Mouse (Mus musculus) CD8-positive naive resting alpha-beta T cell, adult 2 months (primary cell): Measurements from ENCODE around the gene Prr7.

Experiments used
- DNase-seq, 2 experiments: peaks; one replicate each; pipeline ENCODE4 v3.0.0; 2022; ENCODE audit warnings: low read depth in 2 of 2, low spot score in 2 of 2

Prr7 gene

DNA sequence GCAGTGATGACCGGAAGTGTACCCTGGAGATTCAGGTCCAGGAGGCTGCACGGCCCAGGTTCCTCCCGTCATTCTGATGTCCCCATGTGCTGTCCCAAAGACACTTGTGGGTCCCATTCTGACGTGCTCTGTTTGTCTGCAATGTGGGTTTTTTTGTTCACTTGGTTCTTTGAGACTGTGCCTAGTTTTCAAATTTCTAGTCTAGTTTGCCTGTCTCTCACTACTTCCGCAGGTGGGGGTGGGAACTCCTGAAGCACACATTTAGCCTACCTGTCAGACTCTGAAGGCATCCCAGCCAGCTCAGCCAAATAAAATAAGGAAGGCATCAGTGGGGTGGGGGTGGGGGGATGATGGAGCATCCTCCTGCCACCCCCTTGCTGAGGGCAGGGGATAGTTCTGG is 15.9 kb upstream of the Prr7 start:
- no peak for DNase-seq

DNA sequence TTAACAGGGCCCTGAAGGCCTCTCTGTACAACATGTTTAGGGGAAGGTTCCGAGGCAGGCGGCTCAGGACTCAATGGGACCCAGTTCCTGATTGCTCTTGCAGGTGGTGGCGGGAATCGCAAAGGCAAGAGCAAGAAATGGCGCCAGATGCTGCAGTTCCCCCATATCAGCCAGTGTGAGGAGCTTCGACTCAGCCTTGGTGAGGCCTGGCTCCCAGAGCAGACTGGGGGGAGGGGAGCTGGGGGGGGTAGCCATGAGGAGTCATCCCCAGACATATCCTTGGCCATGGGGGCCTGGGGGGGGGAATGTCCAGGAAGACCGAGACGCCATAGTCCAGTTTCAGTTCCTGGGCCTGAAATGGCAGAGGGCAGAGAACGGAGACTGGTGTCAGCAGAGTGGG is 14.9 kb upstream of the Prr7 start:
- DNase-seq = no peak

DNA sequence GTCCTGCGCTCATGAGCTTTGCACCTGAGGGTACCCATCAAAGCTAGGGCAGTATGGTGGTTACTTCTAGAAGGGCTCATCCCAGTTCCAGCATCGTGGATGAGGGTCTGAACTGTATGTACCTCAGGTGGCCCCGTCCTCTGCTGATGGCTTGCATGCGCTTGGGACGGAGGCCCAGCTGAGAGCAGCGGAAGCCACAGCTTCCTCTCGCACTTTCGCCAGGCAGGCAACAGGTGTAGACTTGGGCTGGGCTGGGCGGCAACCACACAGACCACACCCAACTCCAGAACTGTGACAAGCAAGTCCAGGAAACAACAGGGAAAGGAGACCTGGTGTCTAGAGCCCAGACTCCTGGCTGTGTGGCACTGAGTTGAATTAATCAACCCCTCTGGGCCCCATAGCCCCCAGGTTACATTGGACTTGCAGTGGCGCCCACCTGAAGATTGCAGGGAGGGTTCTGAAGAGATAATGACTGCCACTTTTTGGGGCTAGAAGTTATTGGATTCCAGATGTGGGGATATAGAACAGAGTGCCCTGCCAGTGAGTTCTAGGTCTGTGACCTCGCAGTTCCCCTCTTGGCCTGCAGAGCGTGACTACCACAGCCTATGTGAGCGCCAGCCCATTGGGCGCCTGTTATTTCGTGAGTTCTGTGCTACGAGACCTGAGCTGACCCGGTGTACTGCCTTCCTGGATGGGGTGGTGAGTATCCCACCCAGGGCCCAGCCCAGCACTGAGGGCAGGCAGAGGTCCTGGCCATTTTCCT is 14.2 kb upstream of the Prr7 start:
- DNase-seq = no peak

DNA sequence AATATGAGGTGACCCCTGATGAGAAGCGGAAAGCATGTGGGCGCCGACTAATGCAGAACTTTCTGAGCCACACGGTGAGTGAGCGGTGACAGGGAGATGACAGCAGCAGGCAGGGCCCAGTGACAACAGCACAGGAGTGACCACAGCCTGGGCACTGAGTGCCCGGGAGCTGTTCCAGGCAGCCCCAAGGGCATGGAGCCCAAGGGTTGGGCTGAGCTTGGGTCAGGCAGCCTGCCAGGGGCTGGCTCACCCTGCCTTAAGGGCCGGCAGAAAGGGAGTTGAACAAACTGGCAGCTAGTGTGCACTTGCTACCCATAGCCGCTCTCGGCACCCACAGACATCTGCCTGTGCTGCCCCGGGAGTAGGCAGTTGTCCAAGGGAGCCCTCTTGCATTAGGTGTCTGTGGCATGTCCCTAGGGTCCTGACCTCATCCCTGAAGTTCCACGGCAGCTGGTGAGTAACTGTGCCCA is 13.5 kb upstream of the Prr7 start:
- no peak for DNase-seq

DNA sequence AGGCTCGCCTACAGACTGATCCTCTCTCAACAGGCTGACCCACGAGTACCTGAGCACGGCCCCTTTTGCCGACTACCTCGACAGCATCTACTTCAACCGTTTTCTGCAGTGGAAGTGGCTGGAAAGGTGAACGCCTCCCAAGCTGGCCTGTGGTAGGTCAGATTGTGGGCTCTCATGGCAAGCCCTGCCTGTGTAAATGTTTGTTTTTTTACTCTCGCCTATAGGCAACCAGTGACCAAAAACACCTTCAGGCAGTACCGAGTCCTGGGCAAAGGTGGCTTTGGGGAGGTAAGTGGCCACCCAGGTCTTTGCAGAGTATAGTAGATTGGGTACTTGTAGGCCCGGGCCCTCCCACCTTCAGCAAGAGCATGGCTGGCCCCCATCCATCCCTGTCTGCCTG is 12.8 kb upstream of the Prr7 start:
- DNase-seq = no peak

DNA sequence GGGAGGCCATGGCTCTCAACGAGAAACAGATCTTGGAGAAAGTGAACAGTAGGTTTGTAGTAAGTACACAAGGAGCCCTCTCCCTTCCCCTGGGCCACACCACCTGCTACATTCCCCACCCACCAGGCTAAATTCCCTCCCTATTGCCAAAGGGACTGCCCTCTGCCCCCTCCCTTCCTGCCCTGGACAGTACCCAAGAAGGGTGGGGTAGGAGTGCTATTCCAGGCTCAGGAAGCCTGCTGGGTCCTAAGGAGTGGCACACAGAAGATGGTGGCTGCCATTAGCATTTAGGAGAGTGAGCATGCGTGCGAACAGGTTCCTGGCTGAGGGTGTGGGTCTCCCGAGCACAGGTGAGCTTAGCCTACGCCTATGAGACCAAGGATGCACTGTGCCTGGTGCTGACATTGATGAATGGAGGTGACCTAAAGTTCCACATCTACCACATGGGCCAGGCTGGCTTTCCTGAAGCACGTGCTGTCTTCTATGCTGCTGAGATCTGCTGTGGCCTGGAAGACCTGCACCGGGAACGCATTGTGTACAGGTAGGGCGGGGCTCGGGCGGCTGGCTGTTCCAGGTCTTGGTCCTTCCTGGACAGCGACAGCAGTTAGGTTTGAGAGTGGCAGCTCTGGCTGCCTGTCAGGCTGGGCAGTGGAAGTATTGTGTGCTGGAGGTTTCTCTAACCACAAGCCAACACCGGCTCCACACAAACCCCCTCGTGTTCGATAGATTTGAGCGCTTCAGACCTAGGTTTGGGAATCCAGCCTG is 12.1 kb upstream of the Prr7 start:
- no peak for DNase-seq

DNA sequence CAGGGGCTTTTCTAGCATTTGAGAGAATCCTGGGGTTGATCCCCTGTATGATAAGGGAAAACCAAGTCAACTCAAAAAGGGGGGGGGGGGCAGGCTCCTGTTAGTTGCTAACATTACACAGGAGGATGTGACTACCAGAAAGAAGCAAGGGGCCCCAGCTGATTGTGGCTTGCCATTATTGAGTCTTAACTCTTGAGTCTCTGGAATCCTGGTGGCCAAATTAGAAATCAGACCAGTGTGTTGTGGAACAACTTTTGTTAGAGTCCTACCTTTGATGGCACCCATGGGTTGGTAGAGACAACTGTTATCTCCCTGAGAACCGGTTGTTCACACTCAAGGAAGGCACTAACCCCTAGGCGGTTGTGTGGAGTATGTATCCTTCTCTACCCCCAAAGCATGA is 1.1 kb upstream of the Prr7 start:
- DNase-seq = no peak

DNA sequence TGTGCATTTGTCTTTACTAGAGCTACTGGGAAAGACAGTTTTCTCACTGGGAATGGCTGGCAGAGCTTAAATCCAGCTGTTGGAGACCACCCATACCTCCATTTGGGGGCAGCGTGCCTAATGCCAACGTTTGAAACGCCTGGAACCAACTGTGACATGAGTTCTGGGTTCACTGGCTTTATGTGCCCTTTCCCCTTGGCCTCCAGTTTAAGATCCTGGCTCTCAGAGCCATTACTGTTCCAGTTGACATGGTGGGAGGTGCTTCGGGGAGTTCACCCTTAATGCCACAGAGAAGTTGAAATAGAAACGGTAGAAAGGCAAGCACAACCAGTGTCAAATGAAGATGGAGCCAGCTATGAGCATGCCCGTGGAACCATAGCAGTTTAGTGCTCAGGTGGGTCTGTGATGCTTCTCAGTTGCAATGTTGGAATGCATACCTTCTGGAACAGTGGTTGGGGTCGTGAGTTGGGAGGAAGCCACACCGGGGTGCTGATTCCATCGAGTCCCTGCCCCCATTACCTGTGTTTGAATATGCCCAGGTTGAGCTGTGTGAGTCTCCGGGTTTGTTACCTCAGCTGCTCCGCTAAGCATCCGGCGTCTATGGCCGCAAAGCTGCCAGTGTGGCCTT is 554 bp upstream of the Prr7 start:
- DNase-seq = peak in 1 of 2 experiments; percentile 61

DNA sequence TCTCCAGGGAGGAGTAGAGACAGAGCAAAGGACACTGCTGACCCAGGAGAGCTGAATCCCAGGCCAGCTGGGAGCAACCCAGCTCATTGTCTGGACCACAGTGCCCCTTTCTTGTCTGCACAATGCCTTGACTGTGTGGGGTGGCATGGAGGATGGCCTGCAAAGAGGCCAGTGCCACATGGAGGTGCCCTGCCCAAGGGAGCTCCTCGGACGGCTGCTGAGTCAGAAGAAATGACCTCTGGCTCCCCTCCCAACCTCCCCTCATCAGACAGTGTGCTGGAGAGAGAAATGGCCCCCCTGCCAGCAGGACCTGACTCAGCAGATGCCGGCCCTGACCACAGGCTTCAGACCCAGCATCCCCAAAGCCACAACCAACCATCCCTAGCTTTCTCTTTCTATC is 1.1 kb downstream of the Prr7 start:
- no peak for DNase-seq

DNA sequence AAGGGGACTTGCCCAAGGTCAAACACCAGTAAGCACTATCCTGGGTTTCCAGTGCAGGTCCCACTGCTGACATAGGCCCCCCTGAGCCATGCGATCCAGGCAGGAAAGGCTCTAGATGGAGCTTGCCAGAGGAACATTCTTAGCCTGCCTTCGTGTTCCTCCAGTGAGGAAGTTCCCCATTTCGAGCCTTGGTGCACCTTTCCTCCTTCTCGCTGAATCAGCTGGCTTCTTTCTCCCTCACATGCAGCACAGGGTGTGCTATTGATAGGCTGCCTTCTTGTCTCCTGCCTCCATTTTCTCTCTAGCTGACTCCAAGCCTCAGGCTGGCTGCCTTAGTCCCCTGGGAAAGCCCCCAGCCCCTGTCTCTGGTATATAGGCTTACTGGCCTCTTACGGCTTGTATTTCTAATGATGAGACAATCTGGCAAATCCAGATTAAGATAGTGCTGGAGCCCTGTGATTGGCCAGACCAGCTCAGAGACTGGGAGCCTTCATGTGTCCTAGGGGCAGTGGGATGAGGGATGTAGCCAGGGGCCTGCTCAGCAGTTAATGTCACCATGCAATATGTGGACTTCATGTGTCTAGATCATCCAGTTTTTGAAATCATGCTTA is 1.9 kb downstream of the Prr7 start:
- no peak for DNase-seq

DNA sequence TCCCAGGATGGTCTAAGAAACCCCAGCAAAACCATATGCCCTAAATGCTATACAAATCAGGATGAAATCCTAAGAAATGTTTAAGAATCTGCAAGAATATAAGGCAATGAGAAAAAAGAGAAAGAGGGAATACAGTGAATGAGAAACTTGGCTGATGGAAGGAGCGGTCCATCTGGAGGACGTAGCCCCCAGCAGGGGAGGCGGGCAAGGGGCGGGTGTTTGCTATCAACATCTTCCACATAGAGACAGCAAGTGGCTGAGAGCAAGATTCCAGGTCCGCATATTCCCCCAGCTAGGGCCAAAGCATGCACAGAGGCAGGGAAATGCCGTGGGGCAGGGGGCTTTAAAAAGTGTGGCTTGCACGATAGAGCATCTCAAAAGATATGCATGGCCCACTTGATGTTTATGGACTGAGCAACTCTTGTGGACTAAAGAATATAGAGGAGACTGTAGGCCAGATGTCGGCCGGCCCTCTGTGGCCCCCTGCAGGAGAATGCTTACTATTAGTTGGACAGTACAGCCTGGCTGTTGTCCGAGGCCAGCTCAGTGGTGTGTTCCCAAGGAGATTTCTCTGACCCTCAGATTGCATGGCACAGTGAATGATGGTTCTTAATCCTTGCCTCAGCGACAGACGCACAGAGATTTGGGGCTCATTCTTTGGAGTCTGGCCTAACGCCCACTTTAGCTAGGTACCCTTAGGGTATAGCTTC is 4.9 kb downstream of the Prr7 start:
- no peak for DNase-seq

DNA sequence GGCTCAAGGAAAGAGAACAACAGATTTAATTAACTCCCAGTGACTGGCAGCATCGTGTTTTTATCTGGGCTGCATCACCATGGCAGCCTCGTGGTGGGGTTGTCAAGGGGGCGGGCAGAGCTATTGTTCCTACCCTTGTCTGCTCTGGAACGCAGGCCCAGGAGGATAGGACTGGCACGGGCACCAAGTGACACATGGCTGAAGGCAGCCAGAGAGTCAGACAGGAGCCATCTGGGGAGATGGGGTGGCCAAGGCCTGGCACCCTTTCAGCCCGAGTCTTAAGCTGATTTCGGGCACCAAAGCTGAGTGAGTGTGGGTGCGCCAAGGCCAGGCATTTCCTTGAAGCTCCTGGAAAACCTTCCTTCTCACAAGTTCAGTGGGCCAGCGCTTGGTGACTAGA is 6.3 kb downstream of the Prr7 start:
- no peak for DNase-seq

DNA sequence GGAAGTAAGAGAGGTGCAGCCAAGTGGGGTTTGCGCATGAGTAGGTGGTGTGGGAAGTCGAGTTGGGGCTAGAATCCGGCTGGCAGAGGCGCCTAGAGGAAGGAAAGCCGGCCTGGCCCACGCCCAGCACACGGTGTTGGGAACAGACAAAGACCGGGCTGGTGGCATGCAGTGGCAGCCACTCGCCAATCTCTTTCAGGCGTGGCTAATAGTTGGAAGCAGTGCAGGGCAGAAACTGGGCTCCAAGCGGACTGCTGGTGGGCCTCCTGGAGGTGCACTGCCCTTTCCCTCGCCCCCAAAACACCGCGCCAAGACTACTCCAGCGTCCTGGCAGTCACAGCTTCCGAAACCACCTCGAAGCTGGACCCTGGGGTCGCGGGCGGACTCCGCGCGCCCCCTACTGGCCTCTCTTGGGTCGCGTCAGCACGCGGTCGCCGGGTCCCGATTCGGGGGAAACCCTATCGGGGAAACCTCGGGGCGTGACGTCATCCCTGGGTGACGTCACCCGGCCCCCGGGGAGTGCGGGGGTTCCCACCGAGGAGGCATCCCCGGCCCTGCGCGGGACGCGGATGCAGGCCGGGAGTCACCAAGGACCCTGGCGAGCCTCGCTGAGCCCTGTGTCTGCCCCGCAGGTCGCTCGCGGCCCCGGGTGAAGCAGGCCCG is 7.2 kb downstream of the Prr7 start:
- DNase-seq = peak; percentile 89 to 90

DNA sequence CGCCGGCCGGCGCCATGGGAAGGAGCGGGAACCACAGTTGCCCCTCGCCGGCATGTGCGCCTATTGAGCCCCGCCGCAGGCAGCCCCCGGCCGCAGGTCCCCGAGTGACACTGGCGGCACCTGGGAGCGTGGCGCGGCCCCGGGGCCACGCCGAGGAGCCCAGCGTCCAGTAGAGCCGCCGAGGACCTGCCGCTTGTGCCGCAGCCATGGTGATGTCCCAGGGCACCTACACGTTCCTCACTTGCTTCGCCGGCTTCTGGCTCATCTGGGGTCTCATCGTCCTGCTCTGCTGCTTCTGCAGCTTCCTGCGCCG is 7.7 kb downstream of the Prr7 start:
- peak in 1 of 2 experiments; percentile 42 for DNase-seq

DNA sequence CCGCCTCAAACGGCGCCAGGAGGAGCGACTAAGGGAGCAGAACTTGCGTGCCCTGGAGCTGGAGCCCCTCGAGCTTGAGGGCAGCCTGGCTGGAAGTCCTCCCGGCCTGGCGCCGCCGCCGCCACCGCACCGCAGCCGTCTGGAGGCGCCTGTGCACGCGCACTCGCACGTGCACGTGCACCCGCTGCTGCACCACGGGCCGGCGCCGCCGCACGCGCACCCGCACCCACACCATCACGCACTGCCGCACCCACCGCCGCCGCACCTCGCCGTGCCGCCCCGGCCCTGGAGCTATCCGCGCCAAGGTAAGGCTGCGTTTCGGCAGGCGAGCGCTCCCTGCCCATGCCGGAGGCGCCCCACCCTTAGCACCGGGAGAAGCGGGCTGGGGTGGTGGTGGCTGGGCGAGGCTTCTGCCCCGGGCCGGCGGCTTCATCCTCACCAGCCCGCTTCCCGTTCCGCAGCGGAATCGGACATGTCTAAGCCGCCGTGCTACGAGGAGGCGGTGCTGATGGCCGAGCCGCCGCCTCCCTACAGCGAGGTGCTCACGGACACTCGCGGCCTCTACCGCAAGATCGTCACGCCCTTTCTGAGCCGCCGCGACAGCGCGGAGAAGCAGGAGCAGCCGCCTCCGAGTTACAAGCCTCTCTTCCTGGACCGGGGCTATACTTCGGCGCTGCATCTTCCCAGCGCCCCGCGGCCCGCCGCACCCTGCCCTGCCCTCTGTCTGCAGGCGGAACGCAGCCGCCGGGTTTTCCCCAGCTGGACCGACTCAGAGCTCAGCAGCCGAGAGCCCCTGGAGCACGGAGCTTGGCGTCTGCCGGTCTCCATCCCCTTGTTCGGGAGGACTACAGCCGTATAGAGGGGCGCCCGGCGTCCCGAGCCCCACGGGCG is 8.3 kb downstream of the Prr7 start:
- peak; percentile 33 to 48 for DNase-seq

DNA sequence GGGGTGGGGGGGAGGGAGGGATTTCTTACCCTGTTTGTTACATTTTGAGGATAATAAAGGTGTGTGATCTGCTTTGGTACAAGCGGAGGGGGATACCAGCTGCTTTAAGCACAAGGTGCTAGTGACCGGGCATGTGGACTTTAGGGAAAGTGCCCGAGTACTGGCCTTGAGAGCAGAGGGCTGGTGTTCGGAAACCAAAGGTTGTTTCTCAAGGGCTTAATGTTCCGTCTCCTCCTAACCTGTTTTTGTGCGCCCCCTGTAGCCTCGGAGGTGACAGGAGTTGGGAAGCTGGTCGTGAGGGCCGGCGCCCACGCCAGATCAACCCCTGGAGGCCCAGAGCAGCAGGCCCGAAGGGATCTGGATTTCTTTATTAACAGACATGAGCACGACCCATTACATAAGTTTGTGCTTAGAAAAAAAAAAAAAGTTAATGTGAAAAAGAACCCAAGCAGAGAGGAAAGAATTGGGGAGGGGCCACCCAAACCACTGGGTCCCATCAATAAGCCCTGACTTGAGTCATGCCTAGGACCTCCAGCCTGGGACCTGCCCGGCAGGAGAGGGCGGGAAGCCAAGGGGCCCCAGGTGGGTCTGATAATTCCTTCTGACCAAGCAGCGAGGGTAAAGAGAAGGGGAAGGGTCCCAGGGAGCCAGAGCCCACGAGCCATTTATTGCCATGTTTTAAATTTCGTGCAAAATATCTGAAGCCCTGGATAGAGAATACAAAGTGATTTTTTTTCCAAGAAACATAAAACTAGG is 9.2 kb downstream of the Prr7 start:
- DNase-seq = peak in 1 of 2 experiments; percentile 37

DNA sequence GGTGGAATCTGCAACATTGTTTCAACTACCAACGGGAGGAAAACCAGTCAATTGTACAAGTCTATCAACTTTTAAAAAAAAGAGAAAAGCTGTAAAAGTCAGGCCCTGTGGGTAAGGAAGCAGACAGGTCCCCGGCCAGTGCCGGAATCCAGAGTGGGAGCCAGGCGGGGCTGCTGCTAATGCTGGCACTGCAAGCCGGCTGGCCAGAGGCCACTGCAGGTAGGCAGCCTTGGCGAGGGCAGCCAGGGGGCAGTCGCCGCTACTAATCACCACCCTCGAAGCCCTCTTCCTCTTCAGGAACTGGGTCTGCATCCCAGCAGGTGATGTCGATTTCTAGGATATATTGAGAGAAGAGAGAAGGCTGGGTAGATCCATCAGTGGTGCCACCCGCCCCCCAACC is 9.9 kb downstream of the Prr7 start:
- no peak for DNase-seq

DNA sequence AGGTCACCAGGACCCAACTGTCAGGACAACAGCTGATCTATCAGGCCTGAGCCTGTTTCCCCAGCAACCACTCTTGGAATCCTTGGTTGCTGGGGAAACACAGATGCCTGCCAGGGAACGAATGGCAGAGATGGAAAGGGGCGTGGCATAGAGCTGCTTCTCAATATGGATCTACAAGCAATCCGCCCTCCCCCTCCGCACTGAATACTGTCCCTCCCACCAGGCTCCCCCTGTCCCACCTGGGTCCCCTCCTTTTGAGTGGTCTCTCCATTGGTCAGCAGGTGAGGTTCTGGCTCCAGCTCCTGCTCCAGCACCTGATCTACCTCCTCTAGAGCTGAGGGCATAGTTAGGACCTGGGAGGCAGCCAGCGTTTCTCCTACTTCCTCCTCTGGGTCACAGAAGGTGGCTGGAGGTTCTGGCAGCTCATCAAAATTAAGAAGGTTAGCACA is 10.6 kb downstream of the Prr7 start:
- no peak for DNase-seq

DNA sequence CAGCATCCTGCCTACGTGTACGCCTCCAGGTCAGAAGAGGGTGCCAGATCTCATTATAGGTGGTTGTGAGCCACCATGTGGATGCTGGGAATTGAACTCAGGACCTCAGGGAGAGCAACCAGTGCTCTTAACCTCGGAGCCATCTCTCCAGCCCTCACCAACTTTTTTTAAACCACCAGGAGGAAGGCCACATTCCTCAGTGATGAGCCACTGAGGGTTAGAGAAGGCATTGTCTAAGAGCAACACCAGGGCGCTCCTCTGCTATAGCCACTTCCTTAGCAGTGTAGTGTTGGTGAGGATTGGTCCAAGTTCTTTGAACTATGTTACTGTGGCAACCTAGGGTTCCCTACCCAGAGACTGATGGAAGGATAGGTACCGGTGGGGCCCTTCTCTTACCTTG is 11.7 kb downstream of the Prr7 start:
- no peak for DNase-seq
